15 mouse cellular contexts compared by ENCODE assay signal in genomic region chr2:29767976-29768709, GRCm38 (mm10). TPM values are rescaled to one million over a fixed set of nuclear protein-coding genes. Genes with fewer than 3 reads are reported as not detected.
DNase-seq lines count a peak whose midpoint lies in the region; ATAC-seq lines count a peak whose summit lies in the region.
"Had no signal": no experiment of that assay in that cellular context is flagged by ENCODE, and none has a peak within 500 bp of the region (broad histone marks: within the 10 kb centered on the region; RNA-seq: fewer than 3 reads in every experiment).

No protein-coding gene starts in this region.

- 0 out of 2 replicates have a peak, but pooled peaks cover under 1% of the 10 kb centered on the region for H3K36me3 ChIP-seq in heart, embryonic 10.5 days
- H3K36me3 ChIP-seq in intestine, embryonic 16.5 days (ENCODE audit: control insufficient read depth, insufficient read depth, low read length): no peaks in the 10 kb centered on the region
- H3K36me3 ChIP-seq in stomach, embryonic 14.5 days (ENCODE audit: control insufficient read depth, insufficient read depth, low read length): no peaks in the 10 kb centered on the region
- peaks cover 7% of the 10 kb centered on the region; the same call in 1 of the 2 replicates for H3K36me3 ChIP-seq in hindbrain, embryonic 12.5 days

- no peaks in the 10 kb centered on the region for H3K9me3 ChIP-seq in heart, embryonic 10.5 days
- no peaks in the 10 kb centered on the region for H3K9me3 ChIP-seq in intestine, embryonic 16.5 days (ENCODE audit: control insufficient read depth, low read length)
- no peaks in the 10 kb centered on the region for H3K9me3 ChIP-seq in stomach, embryonic 14.5 days (ENCODE audit: control insufficient read depth, low read depth, low read length)
- H3K9me3 ChIP-seq in hindbrain, embryonic 12.5 days (replicated peaks): no peaks in the 10 kb centered on the region

- DNase-seq in heart, adult 11 months: peak; percentile 83
- DNase-seq in heart, embryonic 10.5 days (ENCODE audit: low spot score): no peak
- DNase-seq in kidney, postnatal 10 days: peak; percentile 68
- DNase-seq in spleen, adult 12 weeks (ENCODE audit: low spot score): no peak
- no peak for DNase-seq in cerebellum, adult 9-11 months
- DNase-seq: adrenal gland, postnatal 10 days; gastrocnemius, postnatal 36 days; lung, embryonic 14.5 days had no signal

- no peak overlapping the region for H3K4me3 ChIP-seq in heart, embryonic 10.5 days
- no peak overlapping the region for H3K4me3 ChIP-seq in intestine, embryonic 16.5 days (ENCODE audit: low read length)
- no peak overlapping the region for H3K4me3 ChIP-seq in stomach, embryonic 14.5 days (ENCODE audit: low read depth, low read length)
- H3K4me3 ChIP-seq in hindbrain, embryonic 12.5 days: no peak overlapping the region
- H3K4me3 ChIP-seq: limb, embryonic 12.5 days had no signal

- ATAC-seq in intestine, embryonic 16.5 days: peak; percentile 68
- ATAC-seq in stomach, embryonic 14.5 days (ENCODE audit: insufficient number of reproducible peaks, insufficient read depth, low FRiP score, low read depth): no peak
- no peak for ATAC-seq in hindbrain, embryonic 12.5 days (ENCODE audit: low FRiP score)
- ATAC-seq: hindbrain, postnatal 0 days had no signal

- H3K27me3 ChIP-seq in heart, embryonic 10.5 days (ENCODE audit: insufficient read depth, poor library complexity, severe bottlenecking): 0 out of 2 replicates have a peak, but pooled peaks cover 2% of the 10 kb centered on the region
- no peaks in the 10 kb centered on the region for H3K27me3 ChIP-seq in intestine, embryonic 16.5 days (replicated peaks; ENCODE audit: control insufficient read depth, insufficient read depth, low read length)
- no peaks in the 10 kb centered on the region for H3K27me3 ChIP-seq in stomach, embryonic 14.5 days (ENCODE audit: control insufficient read depth, insufficient read depth, low read length)
- H3K27me3 ChIP-seq in hindbrain, embryonic 12.5 days: no peaks in the 10 kb centered on the region

- no peak overlapping the region for H3K4me2 ChIP-seq in intestine, embryonic 16.5 days (ENCODE audit: low read depth, low read length)
- H3K4me2 ChIP-seq in stomach, embryonic 14.5 days (replicated peaks; ENCODE audit: low read depth, low read length): no peak overlapping the region
- no peak overlapping the region for H3K4me2 ChIP-seq in hindbrain, embryonic 12.5 days (replicated peaks)
- H3K4me2 ChIP-seq: limb, embryonic 12.5 days; lung, embryonic 14.5 days had no signal

- H3K27ac ChIP-seq in heart, embryonic 10.5 days: no peak overlapping the region
- peak overlapping the region; percentile 95 for H3K27ac ChIP-seq in intestine, embryonic 16.5 days (ENCODE audit: low read length)
- peak overlapping the region; percentile 40; the same call in 1 of the 2 replicates for H3K27ac ChIP-seq in stomach, embryonic 14.5 days (ENCODE audit: low read length)
- H3K27ac ChIP-seq in hindbrain, embryonic 12.5 days: no peak overlapping the region
- H3K27ac ChIP-seq: hindbrain, postnatal 0 days; limb, embryonic 12.5 days had no signal

- WGBS in heart, embryonic 10.5 days: 62% methylated on average over 11 of the region's 11 CpGs
- WGBS in intestine, embryonic 16.5 days: 44% methylated on average over 11 of the region's 11 CpGs
- 54% methylated on average over 11 of the region's 11 CpGs for WGBS in stomach, embryonic 14.5 days
- 74% methylated on average over 11 of the region's 11 CpGs for WGBS in hindbrain, embryonic 12.5 days

- H3K9ac ChIP-seq in intestine, embryonic 16.5 days (ENCODE audit: low read depth, low read length): 0 out of 2 replicates have a peak overlapping the region, but pooled peaks have one; percentile 40
- no peak overlapping the region for H3K9ac ChIP-seq in stomach, embryonic 14.5 days (replicated peaks; ENCODE audit: low read depth, low read length)
- no peak overlapping the region for H3K9ac ChIP-seq in hindbrain, embryonic 12.5 days
- H3K9ac ChIP-seq: limb, embryonic 12.5 days; lung, embryonic 14.5 days had no signal

- no peaks in the 10 kb centered on the region for H3K4me1 ChIP-seq in heart, embryonic 10.5 days
- H3K4me1 ChIP-seq in intestine, embryonic 16.5 days (ENCODE audit: control insufficient read depth, insufficient read depth, low read length): peaks cover 25% of the 10 kb centered on the region
- H3K4me1 ChIP-seq in stomach, embryonic 14.5 days (ENCODE audit: control insufficient read depth, insufficient read depth, low read length): no peaks in the 10 kb centered on the region
- H3K4me1 ChIP-seq in hindbrain, embryonic 12.5 days: no peaks in the 10 kb centered on the region
- H3K4me1 ChIP-seq: limb, embryonic 12.5 days had no signal

RNA-seq across cellular contexts. Expression of gene Gm13547, which starts 9.0 kb away (rescaled TPM):
- not detected in 2 replicates for polyA plus RNA-seq in heart, embryonic 10.5 days (2016; fragmentation: Nextera tagmentation; extraction: Ambion mirVana)
- polyA plus RNA-seq in intestine, embryonic 16.5 days (2015; fragmentation: Nextera tagmentation; extraction: Ambion mirVana): 0.66 TPM in 1 of 2 replicates, not detected in the other
- not detected in 2 replicates for polyA plus RNA-seq in stomach, embryonic 14.5 days (2014; fragmentation: Nextera tagmentation; extraction: Ambion mirVana)
- not detected in 2 replicates for polyA plus RNA-seq in hindbrain, embryonic 12.5 days (2016; fragmentation: Nextera tagmentation; extraction: Ambion mirVana)
- polyA plus RNA-seq: heart, postnatal 0 days; limb, embryonic 12.5 days; lung, embryonic 14.5 days; midbrain, postnatal 0 days had no signal

RNA-seq across cellular contexts. Expression of gene Gm13420, which starts 16.7 kb away (rescaled TPM):
- 0.28 TPM in 1 of 2 replicates, not detected in the other for polyA plus RNA-seq in heart, embryonic 10.5 days (2016; fragmentation: Nextera tagmentation; extraction: Ambion mirVana)
- polyA plus RNA-seq in intestine, embryonic 16.5 days (2015; fragmentation: Nextera tagmentation; extraction: Ambion mirVana): 0.56 and 0.70 TPM in 2 replicates
- polyA plus RNA-seq in stomach, embryonic 14.5 days (2014; fragmentation: Nextera tagmentation; extraction: Ambion mirVana): 1.6 TPM in 2 replicates
- not detected in 2 replicates for polyA plus RNA-seq in hindbrain, embryonic 12.5 days (2016; fragmentation: Nextera tagmentation; extraction: Ambion mirVana)
- polyA plus RNA-seq: heart, postnatal 0 days; limb, embryonic 12.5 days had no signal

RNA-seq across cellular contexts. Expression of gene Coq4, which starts 19.1 kb away (rescaled TPM):
- 34.6 and 34.8 TPM in 2 replicates for polyA plus RNA-seq in heart, embryonic 10.5 days (2016; fragmentation: Nextera tagmentation; extraction: Ambion mirVana)
- polyA plus RNA-seq in intestine, embryonic 16.5 days (2015; fragmentation: Nextera tagmentation; extraction: Ambion mirVana): 60.0 and 64.5 TPM in 2 replicates
- 33.0 and 39.1 TPM in 2 replicates for polyA plus RNA-seq in stomach, embryonic 14.5 days (2014; fragmentation: Nextera tagmentation; extraction: Ambion mirVana)
- 33.1 and 36.8 TPM in 2 replicates for polyA plus RNA-seq in hindbrain, embryonic 12.5 days (2016; fragmentation: Nextera tagmentation; extraction: Ambion mirVana)

RNA-seq across cellular contexts. Expression of gene Trub2, which starts 20.2 kb away (rescaled TPM):
- 33.5 and 43.1 TPM in 2 replicates for polyA plus RNA-seq in heart, embryonic 10.5 days (2016; fragmentation: Nextera tagmentation; extraction: Ambion mirVana)
- polyA plus RNA-seq in intestine, embryonic 16.5 days (2015; fragmentation: Nextera tagmentation; extraction: Ambion mirVana): 37.5 and 38.0 TPM in 2 replicates
- polyA plus RNA-seq in stomach, embryonic 14.5 days (2014; fragmentation: Nextera tagmentation; extraction: Ambion mirVana): 31.0 and 32.3 TPM in 2 replicates
- polyA plus RNA-seq in hindbrain, embryonic 12.5 days (2016; fragmentation: Nextera tagmentation; extraction: Ambion mirVana): 43.1 and 43.3 TPM in 2 replicates

RNA-seq across cellular contexts. Expression of gene Slc27a4, which starts 34.3 kb away (rescaled TPM):
- polyA plus RNA-seq in heart, embryonic 10.5 days (2016; fragmentation: Nextera tagmentation; extraction: Ambion mirVana): 8.4 and 9.5 TPM in 2 replicates
- 43.0 and 57.6 TPM in 2 replicates for polyA plus RNA-seq in intestine, embryonic 16.5 days (2015; fragmentation: Nextera tagmentation; extraction: Ambion mirVana)
- polyA plus RNA-seq in stomach, embryonic 14.5 days (2014; fragmentation: Nextera tagmentation; extraction: Ambion mirVana): 12.2 TPM in 2 replicates
- polyA plus RNA-seq in hindbrain, embryonic 12.5 days (2016; fragmentation: Nextera tagmentation; extraction: Ambion mirVana): 28.3 and 29.3 TPM in 2 replicates

Comparison
In these comparisons a context has a peak if more than half of its experiments do, and no peak if none do; other contexts are left out.
1. DNase-seq: peak in heart, adult 11 months (single experiment) and kidney, postnatal 10 days (single experiment); none in heart, embryonic 10.5 days (single experiment), spleen, adult 12 weeks (single experiment) and cerebellum, adult 9-11 months (single experiment).
2. H3K27ac ChIP-seq: peak in intestine, embryonic 16.5 days (single experiment) and stomach, embryonic 14.5 days (single experiment); none in heart, embryonic 10.5 days (single experiment) and hindbrain, embryonic 12.5 days (single experiment).